25 mouse cellular contexts compared by ENCODE assay signal in genomic region chr3:25963568-25963967, GRCm38 (mm10).
DNase-seq lines count a peak whose midpoint lies in the region; ATAC-seq and TF ChIP-seq lines count a peak whose summit lies in the region.
"Had no signal": no experiment of that assay in that cellular context is flagged by ENCODE, and none has a peak within 500 bp of the region (broad histone marks: within the 10 kb centered on the region; RNA-seq: fewer than 3 reads in every experiment).

No protein-coding gene starts in this region.

- no peak for TF ChIP-seq CTCF in hindbrain, postnatal 0 days (IDR thresholded peaks at IDR 0.05; ENCODE audit: low read depth)

- DNase-seq in hindbrain, embryonic 14.5 days (ENCODE audit: low spot score) = no peak
- no peak for DNase-seq in hindbrain, embryonic 10.5 days (ENCODE audit: low spot score)
- DNase-seq in hindbrain, postnatal 0 days (ENCODE audit: low spot score) = peak; percentile 16
- DNase-seq in cerebellum, postnatal 10 days = no peak
- DNase-seq: adrenal gland, adult 8-10 months; adrenal gland, postnatal 25 days; cerebellum, adult 11-12 months; cerebellum, adult 8-10 months; cerebellum, postnatal 14 days; gastrocnemius, adult 2 months; gastrocnemius, postnatal 14 days; heart, adult 18-20 months; heart, postnatal 10 days; heart, postnatal 36 days; kidney, adult 11 months had no signal

- H3K27me3 ChIP-seq in hindbrain, embryonic 14.5 days (ENCODE audit: control insufficient read depth, insufficient read depth, low read length) = no peaks in the 10 kb centered on the region
- no peaks in the 10 kb centered on the region for H3K27me3 ChIP-seq in hindbrain, embryonic 10.5 days (ENCODE audit: insufficient read depth, poor library complexity, severe bottlenecking)
- no peaks in the 10 kb centered on the region for H3K27me3 ChIP-seq in hindbrain, embryonic 16.5 days (replicated peaks; ENCODE audit: control insufficient read depth, insufficient read depth, low read length)
- H3K27me3 ChIP-seq in hindbrain, postnatal 0 days (ENCODE audit: insufficient read depth, low read length) = no peaks in the 10 kb centered on the region
- no peaks in the 10 kb centered on the region for H3K27me3 ChIP-seq in neural tube, embryonic 15.5 days (replicated peaks)
- H3K27me3 ChIP-seq: forebrain, embryonic 13.5 days; heart, embryonic 12.5 days; heart, embryonic 15.5 days; intestine, embryonic 15.5 days had no signal

- no peak overlapping the region for H3K4me3 ChIP-seq in hindbrain, embryonic 14.5 days (replicated peaks; ENCODE audit: low read length)
- no peak overlapping the region for H3K4me3 ChIP-seq in hindbrain, embryonic 10.5 days
- no peak overlapping the region for H3K4me3 ChIP-seq in hindbrain, embryonic 16.5 days (ENCODE audit: low read length)
- no peak overlapping the region for H3K4me3 ChIP-seq in hindbrain, postnatal 0 days (ENCODE audit: low read length)
- H3K4me3 ChIP-seq in neural tube, embryonic 15.5 days (replicated peaks) = no peak overlapping the region
- H3K4me3 ChIP-seq: forebrain, embryonic 10.5 days; forebrain, embryonic 13.5 days; gastrocnemius, adult 2 months; heart, embryonic 12.5 days; heart, embryonic 15.5 days; intestine, embryonic 15.5 days had no signal

- whole genome bisulfite sequencing in hindbrain, embryonic 14.5 days = 56% methylated on average over 2 of the region's 2 CpGs
- 75% methylated on average over 2 of the region's 2 CpGs for WGBS in hindbrain, embryonic 10.5 days
- WGBS in hindbrain, embryonic 16.5 days = 77% methylated on average over 2 of the region's 2 CpGs
- 62% methylated on average over 2 of the region's 2 CpGs for WGBS in hindbrain, postnatal 0 days
- 38% methylated on average over 2 of the region's 2 CpGs for WGBS in neural tube, embryonic 15.5 days

- ATAC-seq in hindbrain, embryonic 14.5 days (ENCODE audit: low FRiP score) = peak; percentile 46; the same call in 1 of the 2 replicates
- peak; percentile 37; the same call in 1 of the 2 replicates for ATAC-seq in hindbrain, embryonic 16.5 days
- ATAC-seq in hindbrain, postnatal 0 days = no peak
- ATAC-seq in neural tube, embryonic 15.5 days (ENCODE audit: low FRiP score) = peak; percentile 81
- ATAC-seq: activated CD4-positive, CD25-positive, alpha-beta regulatory T cell, adult 4 months; CD4-positive, CD25-positive, alpha-beta regulatory T cell, adult 4 months; forebrain, embryonic 13.5 days; forebrain, embryonic 16.5 days; intestine, embryonic 15.5 days had no signal

- no peaks in the 10 kb centered on the region for H3K9me3 ChIP-seq in hindbrain, embryonic 14.5 days (ENCODE audit: control insufficient read depth, low read length)
- H3K9me3 ChIP-seq in hindbrain, embryonic 10.5 days = no peaks in the 10 kb centered on the region
- no peaks in the 10 kb centered on the region for H3K9me3 ChIP-seq in hindbrain, embryonic 16.5 days (ENCODE audit: control insufficient read depth, low read length)
- no peaks in the 10 kb centered on the region for H3K9me3 ChIP-seq in hindbrain, postnatal 0 days (ENCODE audit: low read length)
- H3K9me3 ChIP-seq in neural tube, embryonic 15.5 days (replicated peaks) = no peaks in the 10 kb centered on the region
- H3K9me3 ChIP-seq: forebrain, embryonic 10.5 days; forebrain, embryonic 13.5 days; heart, embryonic 12.5 days; heart, embryonic 15.5 days; intestine, embryonic 15.5 days had no signal

- no peak overlapping the region for H3K9ac ChIP-seq in hindbrain, embryonic 14.5 days
- H3K9ac ChIP-seq in hindbrain, embryonic 16.5 days (ENCODE audit: low read depth, low read length) = no peak overlapping the region
- H3K9ac ChIP-seq in hindbrain, postnatal 0 days (replicated peaks; ENCODE audit: low read length) = no peak overlapping the region
- H3K9ac ChIP-seq in neural tube, embryonic 15.5 days (replicated peaks) = no peak overlapping the region
- H3K9ac ChIP-seq: forebrain, embryonic 13.5 days; heart, embryonic 12.5 days; heart, embryonic 15.5 days; intestine, embryonic 15.5 days had no signal

- no peaks in the 10 kb centered on the region for H3K36me3 ChIP-seq in hindbrain, embryonic 14.5 days (replicated peaks; ENCODE audit: control insufficient read depth, insufficient read depth)
- no peaks in the 10 kb centered on the region for H3K36me3 ChIP-seq in hindbrain, embryonic 10.5 days
- no peaks in the 10 kb centered on the region for H3K36me3 ChIP-seq in hindbrain, embryonic 16.5 days (ENCODE audit: control insufficient read depth, insufficient read depth, low read length)
- H3K36me3 ChIP-seq in hindbrain, postnatal 0 days (ENCODE audit: insufficient read depth, low read length) = no peaks in the 10 kb centered on the region
- H3K36me3 ChIP-seq in neural tube, embryonic 15.5 days = no peaks in the 10 kb centered on the region
- H3K36me3 ChIP-seq: forebrain, embryonic 10.5 days; heart, embryonic 12.5 days; heart, embryonic 15.5 days; intestine, embryonic 15.5 days had no signal

- no peak overlapping the region for H3K27ac ChIP-seq in hindbrain, embryonic 14.5 days
- no peak overlapping the region for H3K27ac ChIP-seq in hindbrain, embryonic 10.5 days
- no peak overlapping the region for H3K27ac ChIP-seq in hindbrain, embryonic 16.5 days (ENCODE audit: low read depth, low read length)
- no peak overlapping the region for H3K27ac ChIP-seq in hindbrain, postnatal 0 days
- no peak overlapping the region for H3K27ac ChIP-seq in neural tube, embryonic 15.5 days (replicated peaks)
- H3K27ac ChIP-seq: forebrain, embryonic 10.5 days; forebrain, embryonic 13.5 days; gastrocnemius, adult 2 months; heart, embryonic 15.5 days; intestine, embryonic 15.5 days had no signal

- H3K4me1 ChIP-seq in hindbrain, embryonic 14.5 days (replicated peaks; ENCODE audit: control insufficient read depth, insufficient read depth, low read length) = no peaks in the 10 kb centered on the region
- no peaks in the 10 kb centered on the region for H3K4me1 ChIP-seq in hindbrain, embryonic 10.5 days (replicated peaks)
- no peaks in the 10 kb centered on the region for H3K4me1 ChIP-seq in hindbrain, embryonic 16.5 days (ENCODE audit: control insufficient read depth, insufficient read depth, low read depth, low read length)
- no peaks in the 10 kb centered on the region for H3K4me1 ChIP-seq in hindbrain, postnatal 0 days (ENCODE audit: insufficient read depth, low read length)
- 0 out of 2 replicates have a peak, but pooled peaks cover 3% of the 10 kb centered on the region for H3K4me1 ChIP-seq in neural tube, embryonic 15.5 days
- H3K4me1 ChIP-seq: forebrain, embryonic 10.5 days; forebrain, embryonic 13.5 days; heart, embryonic 12.5 days; heart, embryonic 15.5 days; intestine, embryonic 15.5 days had no signal

- no peak overlapping the region for H3K4me2 ChIP-seq in hindbrain, embryonic 14.5 days (replicated peaks)
- no peak overlapping the region for H3K4me2 ChIP-seq in hindbrain, embryonic 16.5 days (ENCODE audit: low read length)
- no peak overlapping the region for H3K4me2 ChIP-seq in hindbrain, postnatal 0 days (ENCODE audit: low read depth, low read length)
- H3K4me2 ChIP-seq in neural tube, embryonic 15.5 days = no peak overlapping the region
- H3K4me2 ChIP-seq: forebrain, embryonic 13.5 days; heart, embryonic 12.5 days; heart, embryonic 15.5 days; intestine, embryonic 15.5 days had no signal
